Mouse (Mus musculus): Measurements from ENCODE around the gene Crtac1.

Crtac1 gene

DNA sequence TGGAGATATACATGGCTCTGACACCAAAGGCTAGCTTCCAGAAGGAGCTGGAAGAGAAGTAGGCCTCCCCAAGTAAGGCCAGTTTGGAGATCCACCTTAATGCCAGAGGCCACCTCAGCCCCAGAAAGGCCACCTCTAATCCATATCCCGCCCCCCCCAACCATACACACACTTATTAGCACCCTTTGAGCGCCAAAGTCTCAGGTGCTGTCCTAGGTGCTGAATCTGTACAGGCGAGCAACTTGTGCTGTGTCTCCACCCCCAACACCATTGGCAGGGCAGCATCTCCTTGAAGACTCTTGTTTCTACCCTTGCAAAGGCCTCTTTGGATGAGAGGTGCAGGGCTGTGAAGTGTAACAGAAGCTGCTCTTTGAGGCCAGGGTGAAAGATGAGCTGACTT lies 6.4 kb downstream of the Crtac1 start:
- DNase-seq (ENCODE audit: low spot score in 2 of 2): no peak

DNA sequence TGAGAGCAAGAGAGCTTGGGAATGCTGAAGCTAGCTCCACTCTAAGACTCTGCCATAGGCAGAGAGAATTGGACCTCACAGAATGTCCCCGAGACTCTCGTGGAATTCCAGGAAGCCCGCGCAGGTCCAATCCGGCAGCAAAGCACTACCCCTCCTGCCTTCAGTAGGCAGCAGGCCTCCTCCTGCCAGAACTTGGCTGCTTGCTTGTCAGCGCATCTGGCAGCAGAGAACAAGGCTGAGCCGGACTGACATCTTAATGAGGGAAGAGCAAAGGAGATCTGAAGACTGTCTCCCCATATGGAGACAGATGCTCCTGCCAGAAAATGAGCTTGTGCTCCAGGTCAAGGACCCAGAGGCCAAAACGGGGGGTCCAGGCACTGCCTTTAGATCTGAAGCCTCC lies 16.5 kb downstream of the Crtac1 start:
- peak in 1 of 2 experiments; percentile 30 for DNase-seq (ENCODE audit: low spot score in 2 of 2)

DNA sequence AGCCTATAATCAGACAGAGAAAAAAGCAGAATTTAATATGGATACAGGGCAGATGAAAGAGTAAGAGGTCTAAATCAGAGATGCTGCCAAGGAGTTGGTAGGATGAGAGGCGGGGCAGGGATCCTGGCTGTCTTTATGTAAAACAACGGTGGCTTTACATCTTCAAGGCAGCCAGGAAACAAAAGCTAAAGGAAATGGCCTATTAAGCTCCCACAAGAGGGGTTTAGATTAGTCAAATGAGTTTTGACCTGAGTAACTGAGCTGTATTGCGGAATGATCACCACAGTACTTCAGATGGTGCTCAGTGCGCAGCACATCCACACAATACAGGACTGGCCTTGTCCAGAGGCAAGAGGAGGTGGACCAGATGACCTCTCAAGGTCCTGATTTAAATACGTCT lies 21.7 kb downstream of the Crtac1 start:
- no peak for DNase-seq (ENCODE audit: low spot score in 2 of 2)

DNA sequence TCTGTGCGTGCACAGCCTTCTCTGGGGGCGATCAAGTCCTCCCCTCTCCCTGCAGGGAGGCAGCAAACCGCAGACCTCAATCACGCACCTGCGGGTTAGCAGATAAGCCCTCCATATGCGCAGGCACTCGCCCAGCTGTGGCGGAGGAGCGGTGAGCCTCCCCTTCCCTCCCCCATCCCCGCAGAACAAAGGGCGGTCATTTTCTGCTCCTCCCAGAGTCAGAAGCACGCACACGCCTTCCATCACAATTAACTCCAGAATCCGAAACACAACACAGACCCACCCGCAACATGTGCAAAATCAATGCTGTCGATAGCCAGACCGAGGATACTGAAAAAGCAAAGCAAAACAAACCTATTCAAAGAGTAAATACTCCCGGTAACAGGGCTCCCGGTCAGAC lies 22.4 kb downstream of the Crtac1 start:
- no peak for DNase-seq (ENCODE audit: low spot score in 2 of 2)

DNA sequence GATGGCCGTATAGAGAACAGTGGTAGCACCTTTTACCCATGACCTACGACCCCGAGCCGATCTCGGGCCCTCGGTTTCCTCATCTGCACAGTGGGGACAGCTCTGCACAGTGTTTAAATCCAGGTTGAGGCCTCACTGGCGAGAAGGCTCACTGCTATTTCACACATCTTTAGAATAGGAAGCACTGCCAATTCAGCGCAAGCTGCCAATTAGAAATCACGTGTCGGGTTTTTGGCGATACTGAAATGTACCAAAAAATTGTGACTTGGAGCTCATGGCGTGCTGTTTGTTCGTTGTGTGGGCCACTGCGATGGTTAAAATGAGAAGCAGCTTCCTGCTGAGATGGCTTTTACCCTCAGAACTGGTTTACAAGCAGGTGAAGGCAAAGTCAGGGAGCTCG lies 27.2 kb downstream of the Crtac1 start:
- DNase-seq (ENCODE audit: low spot score in 2 of 2): no peak

DNA sequence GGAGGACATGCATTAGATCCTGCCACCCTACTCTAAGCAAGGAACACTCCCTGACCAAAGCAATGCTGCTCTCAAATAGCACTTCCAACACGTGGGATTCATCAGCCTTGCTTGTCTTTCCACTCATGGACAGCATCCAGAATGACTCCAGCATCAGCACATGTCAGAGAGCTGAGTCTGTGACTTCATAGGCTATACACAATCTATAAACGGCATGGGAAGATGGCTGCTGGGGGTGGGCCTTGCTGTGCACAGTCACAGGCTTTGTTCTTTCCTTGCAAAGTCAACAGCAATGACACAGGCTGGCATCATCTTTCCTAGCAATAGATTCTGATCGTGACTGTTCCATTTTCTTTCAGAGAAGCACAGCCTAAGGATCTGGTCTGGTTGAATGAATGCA lies 31.6 kb downstream of the Crtac1 start:
- DNase-seq (ENCODE audit: low spot score in 2 of 2): no peak

DNA sequence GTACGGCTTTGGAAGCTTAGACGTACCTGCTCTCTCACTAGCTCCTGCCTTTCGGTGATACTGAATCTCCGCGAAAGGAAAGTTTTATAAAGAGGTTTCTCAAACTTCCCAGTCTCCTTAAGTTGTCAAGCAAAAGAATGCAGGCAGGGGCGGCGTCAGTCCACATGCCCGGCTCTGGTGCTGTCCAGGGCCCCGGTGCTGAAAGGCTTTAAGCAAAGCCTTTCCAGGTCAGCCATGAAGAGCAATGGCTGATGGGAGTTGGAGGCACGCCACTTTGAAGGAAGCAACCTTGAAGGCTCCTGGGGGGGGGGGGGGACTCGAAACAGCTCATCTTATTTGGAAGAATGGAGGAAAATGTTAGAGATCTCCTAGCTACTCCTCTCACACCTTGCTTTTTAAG lies 34.3 kb downstream of the Crtac1 start:
- no peak for DNase-seq (ENCODE audit: low spot score in 2 of 2)

DNA sequence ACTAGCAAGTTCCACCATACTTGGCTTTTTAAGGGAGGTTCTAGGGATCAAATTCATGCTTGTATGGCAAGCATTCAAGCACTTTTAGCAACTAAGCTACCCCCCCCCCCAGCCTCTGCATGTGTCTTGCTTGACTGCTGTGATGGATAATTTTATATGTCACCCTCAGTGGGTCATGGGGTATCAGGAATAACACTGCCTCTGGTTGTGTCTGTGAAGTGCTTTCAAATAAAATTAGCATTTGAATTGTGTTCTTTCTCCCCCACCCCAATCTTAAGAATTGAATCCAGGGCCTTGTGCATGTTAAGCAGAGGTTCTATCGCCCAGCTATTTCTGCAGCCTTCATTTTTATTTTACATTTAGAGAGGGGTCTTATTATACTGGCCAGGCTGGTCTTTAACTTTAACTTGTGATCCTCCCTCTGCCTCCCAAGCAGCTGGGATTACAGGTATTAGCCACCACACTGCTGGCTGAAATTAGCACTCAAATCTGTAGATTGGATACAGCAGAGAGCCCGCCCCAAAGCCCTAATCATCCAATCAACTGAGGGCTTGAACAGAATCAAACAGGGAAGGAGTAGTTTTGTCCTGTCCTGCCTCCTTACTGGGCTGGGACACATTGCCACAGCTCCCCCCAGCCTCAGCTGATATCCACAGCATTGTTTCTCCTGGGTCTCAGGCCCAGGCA lies 36.6 kb downstream of the Crtac1 start:
- DNase-seq (ENCODE audit: low spot score in 2 of 2): no peak

DNA sequence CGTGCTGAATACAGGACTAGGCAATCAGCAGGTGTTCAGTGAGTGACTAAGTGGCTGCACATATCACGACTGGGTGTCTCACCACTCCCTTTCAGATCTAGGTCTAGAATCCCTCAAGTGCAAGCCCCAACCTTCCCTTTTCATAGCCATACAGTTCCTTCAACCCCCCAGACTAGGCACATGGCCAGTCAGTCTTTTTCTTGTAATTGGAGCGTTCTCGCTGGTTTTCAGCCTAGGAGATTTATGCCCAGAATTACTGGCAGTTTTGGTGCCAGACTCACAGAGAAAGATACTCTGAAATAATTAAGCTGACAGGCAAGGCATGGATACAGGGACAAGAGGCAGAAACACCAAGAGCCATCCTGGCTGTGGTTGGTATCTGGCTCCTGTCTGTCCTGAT lies 37.7 kb downstream of the Crtac1 start:
- DNase-seq (ENCODE audit: low spot score in 2 of 2): no peak

DNA sequence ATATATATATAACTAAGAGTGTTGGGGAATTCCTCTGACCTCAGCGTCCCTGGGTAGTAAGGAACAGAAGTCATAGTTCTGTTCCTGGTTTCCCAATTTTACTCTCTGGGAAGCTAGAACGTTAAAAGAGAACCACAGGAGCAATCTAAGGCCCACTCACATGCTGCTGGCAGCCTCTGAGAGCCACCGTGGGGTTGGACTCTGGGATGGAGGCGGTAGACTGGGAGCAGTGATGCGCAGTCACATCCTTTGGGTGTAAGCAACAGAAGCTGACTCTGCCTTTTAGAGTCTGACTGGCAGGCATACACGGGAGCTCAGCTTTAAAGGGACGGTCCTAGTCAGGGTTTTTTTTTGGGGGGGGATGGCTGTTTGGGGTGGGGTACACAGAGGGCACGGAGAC lies 39.5 kb downstream of the Crtac1 start:
- no peak for DNase-seq (ENCODE audit: low spot score in 2 of 2)

DNA sequence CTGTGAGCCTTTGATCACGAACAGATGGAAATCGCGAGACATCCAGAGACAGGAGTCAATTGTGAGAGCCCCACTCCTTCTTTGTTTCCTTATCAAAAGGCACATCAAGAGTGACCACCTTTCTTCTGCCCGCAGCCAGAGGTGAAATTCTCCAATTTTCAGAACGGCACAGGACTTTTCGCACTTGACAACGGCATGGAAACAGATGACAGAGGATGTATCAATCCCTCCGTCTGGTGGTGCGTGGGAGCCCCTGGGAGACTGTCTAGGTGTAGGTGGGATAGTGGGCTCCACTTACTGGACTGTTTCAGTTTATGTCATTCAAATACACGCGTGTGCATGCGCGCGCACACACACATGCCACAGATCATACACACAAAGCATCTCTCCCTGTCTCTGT lies 42.0 kb downstream of the Crtac1 start:
- DNase-seq (ENCODE audit: low spot score in 2 of 2): no peak

DNA sequence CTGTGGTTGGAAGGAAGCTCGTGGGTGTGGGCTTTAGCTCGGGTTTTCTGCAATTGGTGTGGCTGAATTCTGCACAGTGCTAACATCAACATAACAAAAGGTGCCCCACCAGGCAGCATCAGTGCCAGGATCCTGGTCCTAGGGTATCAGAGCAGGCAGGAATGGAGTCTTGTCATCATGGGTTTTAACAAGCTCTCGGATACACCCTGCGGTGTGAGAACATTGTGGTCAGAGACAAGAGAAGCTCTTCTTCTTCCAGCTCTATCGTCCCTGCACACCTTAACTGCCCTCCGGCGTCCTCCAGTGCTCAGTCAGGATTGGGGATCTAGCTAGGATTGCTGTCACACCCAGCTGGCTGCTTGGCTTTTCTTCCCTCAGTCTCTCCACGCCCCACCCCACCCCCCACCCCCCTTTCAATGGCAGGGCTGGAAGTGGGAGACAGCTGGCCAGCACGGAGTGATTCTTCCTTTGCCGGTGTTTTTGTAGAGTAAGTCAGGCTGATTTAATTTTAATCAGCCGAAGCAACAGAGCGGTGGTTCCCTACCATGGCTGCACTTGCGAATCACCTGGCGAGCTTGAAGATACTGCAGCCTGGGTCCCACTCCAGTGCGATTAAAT lies 46.5 kb downstream of the Crtac1 start:
- DNase-seq (ENCODE audit: low spot score in 2 of 2): peak in 1 of 2 experiments; percentile 16

DNA sequence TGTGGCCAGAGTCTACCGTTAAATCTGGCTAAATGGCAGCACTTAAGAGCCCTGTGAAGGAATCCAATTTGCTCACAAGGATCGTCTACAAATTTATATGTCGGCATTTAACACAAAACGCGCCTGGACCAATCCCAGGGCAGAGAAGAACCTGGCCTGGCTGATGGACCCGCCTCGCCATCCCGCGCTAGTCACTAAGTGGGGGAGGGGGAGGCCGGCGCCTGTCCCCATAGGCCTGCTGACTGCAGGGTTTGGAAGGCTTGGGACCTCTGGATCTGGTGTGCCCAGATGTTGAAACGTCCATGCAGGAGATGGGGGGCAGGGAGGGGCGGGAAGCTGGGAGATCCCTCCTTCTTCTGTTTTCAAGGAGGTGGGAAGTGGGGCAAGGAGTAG lies 50.6 kb downstream of the Crtac1 start:
- DNase-seq (ENCODE audit: low spot score in 2 of 2): no peak

DNA sequence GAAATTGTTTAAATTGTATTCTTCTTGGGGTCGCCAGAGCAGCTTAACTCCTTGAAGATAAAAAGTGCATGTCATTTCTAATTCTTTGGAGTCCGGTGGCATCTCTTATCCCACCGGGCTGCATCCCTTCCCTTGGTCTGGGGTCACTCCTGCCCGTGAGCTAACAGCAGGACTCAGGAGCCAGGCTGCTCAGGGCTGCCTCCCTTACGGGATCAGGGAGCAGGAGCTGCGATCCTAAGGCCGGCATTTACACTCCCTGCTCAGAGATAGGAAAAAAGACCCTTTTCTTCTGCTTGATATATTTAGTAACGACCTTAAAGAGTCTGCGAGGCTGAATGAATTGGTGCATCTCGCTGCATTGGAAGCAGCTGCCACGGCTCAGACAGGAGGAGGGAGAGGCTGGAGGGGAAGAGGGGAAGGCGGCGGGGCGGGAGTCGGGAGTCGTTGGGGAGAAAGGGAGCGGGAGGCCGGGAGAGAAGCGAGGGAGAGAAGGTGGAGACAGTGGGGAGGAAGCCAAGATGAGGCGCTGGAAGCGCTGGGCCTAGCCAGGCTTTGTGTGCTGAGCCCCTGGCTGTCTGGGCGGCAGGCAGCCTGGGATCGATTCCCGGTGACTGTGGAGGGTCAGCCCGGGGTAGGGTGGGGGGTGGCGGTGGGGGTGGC lies 51.1 kb downstream of the Crtac1 start:
- DNase-seq (ENCODE audit: low spot score in 2 of 2): peak in 1 of 2 experiments; percentile 17

DNA sequence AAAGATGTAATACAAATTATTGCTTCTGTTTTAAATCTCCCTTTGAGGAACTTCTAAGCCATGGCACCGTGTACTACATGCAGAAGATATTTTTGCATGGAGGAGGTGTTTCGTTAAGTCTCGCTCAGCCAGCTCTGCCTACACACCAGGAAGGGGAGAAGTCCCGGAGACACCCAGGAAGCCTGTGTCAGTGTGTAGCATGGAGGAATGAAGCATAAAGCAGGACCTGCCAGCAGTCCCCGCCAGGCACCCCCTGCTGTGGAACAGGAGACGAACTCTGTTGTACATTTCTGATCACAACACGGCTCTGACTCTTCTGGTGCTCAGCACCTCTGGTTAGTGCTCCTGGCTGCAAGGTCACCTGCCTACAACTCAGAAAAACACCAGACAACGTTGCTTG lies 51.8 kb downstream of the Crtac1 start:
- no peak for DNase-seq (ENCODE audit: low spot score in 2 of 2)

DNA sequence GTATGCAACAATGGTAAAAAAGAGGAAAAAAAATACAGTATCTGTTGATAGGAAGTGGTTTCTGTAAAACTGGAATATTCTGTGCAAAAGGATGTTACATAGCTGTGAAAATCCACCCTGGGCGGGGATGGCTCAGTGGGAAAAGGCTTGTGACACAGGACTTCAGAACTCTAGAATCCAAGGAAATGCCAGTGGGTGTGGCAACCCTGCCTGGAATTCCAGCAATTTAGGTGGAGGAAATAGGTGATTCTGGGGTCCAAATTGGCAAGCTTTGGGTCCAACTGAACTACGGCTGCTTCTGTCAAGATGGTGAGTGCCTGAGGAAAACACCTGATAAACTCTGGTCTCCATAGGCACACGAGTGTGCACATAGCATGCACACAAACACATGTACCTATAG lies 54.4 kb downstream of the Crtac1 start:
- no peak for DNase-seq (ENCODE audit: low spot score in 2 of 2)

DNA sequence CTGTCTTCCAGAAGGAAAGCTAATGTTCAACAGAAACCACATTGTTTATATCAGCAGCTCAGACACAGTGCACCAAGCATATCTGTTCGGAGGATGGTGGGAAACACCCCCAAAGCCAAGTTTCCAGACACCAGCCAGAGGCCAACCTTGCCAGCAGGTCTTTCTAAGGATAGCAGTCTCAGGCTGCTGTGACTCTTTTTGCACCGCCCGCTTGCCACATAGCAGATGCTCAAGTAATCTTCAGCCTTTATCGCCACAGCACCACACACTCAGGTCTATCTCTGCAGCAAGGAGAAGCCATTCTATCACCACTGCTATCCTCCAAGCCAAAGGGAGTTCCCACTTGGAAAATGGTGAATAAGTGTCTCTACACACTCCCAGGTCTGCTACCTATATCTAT lies 68.0 kb downstream of the Crtac1 start:
- no peak for DNase-seq (ENCODE audit: low spot score in 2 of 2)

DNA sequence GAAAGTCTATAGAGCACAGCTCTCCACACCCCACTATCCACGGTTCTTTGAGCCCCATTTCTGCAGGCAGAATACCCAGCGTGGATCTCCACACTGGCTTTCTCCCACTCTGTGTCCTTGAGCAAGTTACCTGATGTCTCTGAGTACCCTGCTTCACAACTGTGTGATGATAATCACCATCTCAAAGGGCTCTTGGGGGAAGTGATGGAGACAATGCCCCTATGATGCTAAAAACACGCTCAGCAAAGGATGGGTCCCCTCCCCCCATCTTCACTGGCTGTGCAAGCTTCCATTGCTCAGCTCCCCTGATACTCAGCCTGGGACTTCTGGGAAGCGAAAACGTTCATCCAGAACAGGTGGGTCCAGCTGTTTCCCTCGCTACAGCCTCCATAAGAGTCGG lies 73.2 kb downstream of the Crtac1 start:
- no peak for DNase-seq (ENCODE audit: low spot score in 2 of 2)

DNA sequence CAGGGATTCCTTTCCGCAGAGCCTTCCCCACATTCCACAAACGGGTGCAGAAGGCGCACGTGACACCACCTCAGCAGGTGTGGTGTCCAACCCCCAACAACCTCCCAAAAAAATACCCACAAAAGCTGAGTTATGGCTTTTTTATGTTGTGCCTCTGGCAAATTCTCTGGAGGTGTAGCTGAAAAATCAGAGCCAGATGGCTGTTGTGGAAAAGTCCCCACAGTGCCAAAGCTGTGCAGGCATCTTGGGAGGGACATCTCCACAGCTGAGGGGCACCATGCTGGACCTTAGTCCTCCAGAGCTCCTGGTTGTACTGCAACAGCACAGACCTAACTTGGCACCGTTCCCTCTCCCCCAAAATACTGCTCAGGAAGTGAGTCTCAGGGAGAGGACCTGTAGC lies 74.7 kb downstream of the Crtac1 start:
- no peak for DNase-seq (ENCODE audit: low spot score in 2 of 2)

DNA sequence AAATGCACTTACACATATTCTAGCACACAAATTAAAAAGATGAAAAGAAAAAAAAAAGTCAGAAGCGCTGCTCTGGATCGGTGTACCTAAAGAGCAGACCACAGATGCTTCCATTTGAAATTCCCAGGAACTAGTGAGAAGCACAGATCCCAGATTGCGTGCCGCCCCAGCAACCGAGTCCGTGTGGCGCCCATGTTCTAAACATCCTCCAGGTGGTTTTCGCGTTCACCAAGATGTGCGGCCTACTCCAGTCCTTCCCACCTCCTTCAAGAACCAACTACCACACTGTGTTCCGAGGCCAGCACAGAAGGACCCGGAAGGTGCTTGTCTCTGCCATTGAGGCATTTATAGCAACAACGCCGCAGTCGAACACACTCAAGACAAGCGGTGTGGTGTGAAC lies 76.1 kb downstream of the Crtac1 start:
- no peak for DNase-seq (ENCODE audit: low spot score in 2 of 2)

DNA sequence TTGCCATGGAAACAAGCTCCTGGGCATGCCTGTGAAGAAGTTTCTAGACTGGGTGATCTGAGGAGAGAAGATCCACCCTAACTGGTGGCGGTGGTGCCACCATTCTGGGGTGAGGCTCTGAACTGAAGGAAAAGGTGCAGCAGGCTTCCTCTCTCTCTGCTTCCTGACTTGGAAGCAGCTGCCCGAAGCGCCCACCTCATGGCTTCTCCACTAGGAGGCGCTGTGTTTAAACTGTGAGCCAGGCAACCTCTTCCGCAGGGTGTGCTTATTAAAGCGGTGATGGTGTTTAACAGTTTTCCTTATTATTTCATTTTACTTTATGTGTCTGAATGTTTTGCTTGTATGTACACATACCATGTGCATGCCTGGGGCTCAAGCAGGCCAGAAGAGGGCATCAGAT lies 90.4 kb downstream of the Crtac1 start:
- DNase-seq (ENCODE audit: low spot score in 2 of 2): peak in 1 of 2 experiments; percentile 34

DNA sequence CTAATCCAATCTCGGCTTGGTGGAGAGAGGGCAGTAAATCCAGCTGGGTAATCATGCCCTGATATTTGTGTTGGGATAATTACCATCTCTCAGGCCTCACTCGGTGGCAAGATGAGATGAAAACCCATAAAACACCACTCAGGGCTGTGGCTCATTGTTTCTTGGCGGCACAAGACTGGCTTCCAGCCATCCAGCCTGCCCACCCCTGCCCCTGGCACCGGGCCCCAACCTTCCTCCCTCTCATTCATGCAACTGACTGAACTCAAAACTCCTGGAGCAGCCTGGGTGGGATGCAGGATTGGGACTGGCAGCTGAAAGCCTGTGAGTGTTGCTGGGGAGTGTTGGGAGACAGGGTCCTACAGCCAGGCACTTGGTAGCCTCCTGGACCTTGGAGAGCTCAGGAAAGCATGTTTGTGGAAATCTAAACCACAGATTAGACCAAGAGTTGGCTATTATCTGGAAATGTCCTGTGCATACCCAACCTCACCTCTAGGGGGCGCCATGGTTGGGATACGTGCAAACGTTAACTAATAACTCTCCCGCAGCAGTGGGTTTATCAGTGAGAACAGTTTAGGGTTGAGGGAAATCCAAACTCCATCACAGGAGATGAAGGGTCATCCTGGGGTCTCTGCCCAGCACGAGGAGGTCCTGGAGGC lies 99.4 kb downstream of the Crtac1 start:
- peak in 1 of 2 experiments; percentile 58 for DNase-seq (ENCODE audit: low spot score in 2 of 2)

DNA sequence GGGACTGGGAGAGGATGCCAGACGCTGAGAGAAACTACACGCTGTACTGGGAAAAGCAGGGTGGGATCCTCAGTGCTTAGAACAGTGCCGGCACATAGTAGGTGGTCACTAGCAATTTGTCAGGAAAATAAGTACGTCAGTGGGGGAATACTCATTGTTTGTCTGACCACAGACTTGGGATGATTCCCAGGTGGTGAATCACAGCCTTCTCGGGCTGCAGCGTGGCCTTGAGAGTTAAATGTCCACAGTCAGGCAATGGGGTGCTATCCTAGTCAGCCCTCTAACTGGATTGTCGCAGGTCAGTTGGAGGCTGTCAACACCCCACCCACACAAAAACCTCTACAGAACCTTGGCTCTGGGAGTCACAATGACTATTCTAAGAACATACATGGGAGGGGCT lies 100.1 kb downstream of the Crtac1 start:
- no peak for DNase-seq (ENCODE audit: low spot score in 2 of 2)
